Mouse (Mus musculus): ENCODE results near the gene Olfr1281.
"Not testable (repeated sequence)": the region's sequence is repeated elsewhere in the genome, so short reads cannot be mapped to it uniquely, and the experiment has no call there.

Gene Olfr1281

DNA sequence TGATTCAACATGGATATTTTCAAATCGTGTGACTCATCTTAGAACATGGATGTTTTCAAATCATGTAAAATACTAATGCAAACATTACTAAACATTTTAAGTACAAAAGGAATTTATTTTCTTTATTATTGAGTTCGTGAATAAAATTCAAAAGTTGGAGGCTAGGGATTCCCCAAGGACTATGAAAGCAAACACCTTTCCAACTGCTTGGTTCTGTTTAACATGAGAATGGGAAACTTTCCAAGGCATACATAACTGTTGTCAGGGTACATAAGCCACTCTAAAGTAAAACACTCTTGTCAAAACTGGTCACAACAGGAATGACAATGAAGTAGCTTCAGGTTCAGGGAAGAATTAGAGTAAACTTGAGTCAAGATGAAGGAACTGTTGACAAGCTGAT is at the start of gene Olfr1281:
TSS of gene Olfr1281 (plus strand) at position 301 of the 400 bp plus-strand sequence.
- DNase-seq = no peak

GRCm38 (mm10) chr2:111289836-111290235 is 36.5 kb upstream of the Olfr1281 start, which contains the start of gene Olfr1278:
Gene Olfr1278 (plus strand): TSS chr2:111290136.
- no peak for DNase-seq

- DNase-seq = no peak
Observed at GRCm38 (mm10) chr2:111298541-111298940, 27.8 kb upstream of the Olfr1281 start.

DNA sequence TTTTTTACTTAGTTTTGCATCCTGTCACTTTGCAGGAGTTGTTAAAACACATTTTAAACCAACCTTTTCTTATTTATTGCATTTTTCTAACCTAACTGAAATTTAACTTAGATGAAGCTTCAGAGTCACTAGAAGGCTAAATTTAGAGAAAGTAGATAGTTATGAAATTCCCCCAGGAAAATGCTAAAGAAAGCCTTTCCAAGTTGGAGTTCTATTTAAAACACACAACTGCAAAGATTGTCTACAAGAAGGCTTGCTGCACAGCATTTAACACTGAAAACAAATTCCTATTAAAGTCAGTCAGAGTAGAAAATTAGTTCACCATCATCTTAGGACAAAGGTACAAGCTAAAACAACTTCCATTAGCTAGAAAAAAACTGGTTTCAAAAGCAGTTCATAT is 25.9 kb upstream of the Olfr1281 start, which contains the start of gene Olfr1279:
TSS of gene Olfr1279 (plus strand) at position 262 of the 400 bp plus-strand sequence.
- DNase-seq = no peak

- DNase-seq = no peak
Observed at GRCm38 (mm10) chr2:111313717-111314116, 12.6 kb upstream of the Olfr1281 start, which contains the start of gene Olfr1280. Gene Olfr1280 (plus strand): TSS chr2:111314017.

DNA sequence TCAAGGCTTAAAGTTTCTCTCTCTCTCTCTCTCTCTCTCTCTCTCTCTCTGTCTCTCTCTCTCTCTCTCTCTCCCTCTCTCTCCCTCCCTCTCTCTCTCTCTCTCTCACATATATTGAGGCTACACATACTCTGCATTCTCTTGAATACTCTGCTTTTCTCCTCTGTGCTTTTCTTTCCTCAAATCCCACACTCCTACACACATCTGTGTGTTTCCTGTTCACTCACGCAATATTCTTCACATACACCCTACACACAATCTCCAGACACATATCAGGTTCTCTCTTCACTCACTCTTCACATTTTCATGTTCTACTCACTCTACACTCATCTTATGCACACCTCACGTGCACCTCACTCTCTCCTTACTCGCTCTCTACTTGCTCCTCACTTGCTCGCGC is 7.4 kb downstream of the Olfr1281 start:
- DNase-seq = not testable (repeated sequence)

DNA sequence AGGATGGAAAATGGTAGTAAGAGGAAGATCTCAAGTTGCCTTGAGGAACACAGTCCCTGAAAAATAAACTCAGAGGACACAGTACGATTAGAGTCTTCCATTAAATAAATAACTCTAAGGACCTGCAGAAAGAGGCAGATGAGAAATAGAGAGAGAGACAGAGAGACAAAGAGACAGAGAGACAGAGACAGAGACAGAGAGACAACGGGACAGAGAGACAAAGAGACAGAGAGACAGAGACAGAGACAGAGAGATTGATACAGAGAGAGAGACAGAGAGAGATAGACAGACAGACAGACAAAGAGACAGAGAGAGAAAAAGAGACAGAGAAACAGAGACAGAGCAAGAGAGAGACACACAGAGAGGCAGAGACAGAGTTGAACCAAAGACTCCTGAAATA is 9.7 kb downstream of the Olfr1281 start, which contains the start of gene Olfr1282:
TSS of gene Olfr1282 (minus strand) at position 101 of the 400 bp plus-strand sequence.
- DNase-seq = no peak

DNA sequence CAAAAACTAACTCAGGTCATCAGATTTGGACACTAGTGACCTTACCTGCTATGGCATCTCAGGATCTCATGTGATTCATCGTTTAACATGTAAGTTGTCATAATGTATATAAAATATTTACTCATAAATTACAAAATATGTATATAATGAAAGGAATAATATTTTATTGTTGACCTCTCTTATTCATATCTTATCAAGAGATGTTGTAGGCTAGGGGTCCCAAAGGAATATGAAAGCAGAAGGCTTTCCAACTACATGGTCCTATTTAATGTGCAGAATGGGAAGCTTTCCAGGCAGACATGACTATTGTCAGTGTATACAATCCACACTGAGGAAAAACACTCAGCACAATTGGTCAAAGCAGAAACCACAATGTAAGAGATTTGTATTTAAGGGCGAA is 40.2 kb downstream of the Olfr1281 start, which contains the start of gene Olfr1283:
TSS of gene Olfr1283 (plus strand) at position 301 of the 400 bp plus-strand sequence.
- no peak for DNase-seq

- no peak for DNase-seq
Observed at GRCm38 (mm10) chr2:111375222-111375621, 48.9 kb downstream of the Olfr1281 start, which contains the start of gene Olfr1284. Gene Olfr1284 (plus strand): TSS chr2:111375522.
